Mouse (Mus musculus) thymus, postnatal 4 days (tissue): Measurements from ENCODE around the gene Raly.

ENCODE experiments used
- DNase-seq: peaks from one replicate; pipeline ENCODE4 v3.0.0; 2021

Gene Raly

GRCm38 (mm10) chr2:154790656-154791483 lies at the start of gene Raly, which contains the start of gene a:
Gene Raly (plus strand): TSS chr2:154791096.
Gene a (plus strand): TSS chr2:154791402.
- DNase-seq, result peak; percentile 99

GRCm38 (mm10) chr2:154742911-154743819 lies 47.7 kb upstream of the Raly start:
- DNase-seq, result no peak

DNA sequence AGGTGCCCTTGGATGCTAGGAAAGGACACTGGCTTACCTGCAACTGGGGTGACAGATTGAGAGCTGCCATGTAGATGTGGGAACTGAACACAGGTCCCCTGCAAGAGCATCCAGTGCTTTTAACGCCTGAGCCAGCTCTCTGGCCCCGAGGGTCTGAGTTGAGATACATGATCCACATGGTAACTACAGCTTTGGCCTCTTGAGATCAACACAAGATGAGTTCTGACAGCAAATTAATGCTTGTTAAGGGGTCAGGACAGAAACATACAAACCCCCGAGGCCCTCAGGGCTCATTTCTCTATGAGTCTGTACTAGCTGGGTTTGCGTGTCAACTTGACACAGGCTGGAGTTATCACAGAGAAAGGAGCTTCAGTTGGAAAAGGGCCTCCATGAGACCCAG lies 47.0 kb upstream of the Raly start:
- DNase-seq, result no peak

GRCm38 (mm10) chr2:154748383-154748782 lies 42.5 kb upstream of the Raly start:
- no peak for DNase-seq

DNA sequence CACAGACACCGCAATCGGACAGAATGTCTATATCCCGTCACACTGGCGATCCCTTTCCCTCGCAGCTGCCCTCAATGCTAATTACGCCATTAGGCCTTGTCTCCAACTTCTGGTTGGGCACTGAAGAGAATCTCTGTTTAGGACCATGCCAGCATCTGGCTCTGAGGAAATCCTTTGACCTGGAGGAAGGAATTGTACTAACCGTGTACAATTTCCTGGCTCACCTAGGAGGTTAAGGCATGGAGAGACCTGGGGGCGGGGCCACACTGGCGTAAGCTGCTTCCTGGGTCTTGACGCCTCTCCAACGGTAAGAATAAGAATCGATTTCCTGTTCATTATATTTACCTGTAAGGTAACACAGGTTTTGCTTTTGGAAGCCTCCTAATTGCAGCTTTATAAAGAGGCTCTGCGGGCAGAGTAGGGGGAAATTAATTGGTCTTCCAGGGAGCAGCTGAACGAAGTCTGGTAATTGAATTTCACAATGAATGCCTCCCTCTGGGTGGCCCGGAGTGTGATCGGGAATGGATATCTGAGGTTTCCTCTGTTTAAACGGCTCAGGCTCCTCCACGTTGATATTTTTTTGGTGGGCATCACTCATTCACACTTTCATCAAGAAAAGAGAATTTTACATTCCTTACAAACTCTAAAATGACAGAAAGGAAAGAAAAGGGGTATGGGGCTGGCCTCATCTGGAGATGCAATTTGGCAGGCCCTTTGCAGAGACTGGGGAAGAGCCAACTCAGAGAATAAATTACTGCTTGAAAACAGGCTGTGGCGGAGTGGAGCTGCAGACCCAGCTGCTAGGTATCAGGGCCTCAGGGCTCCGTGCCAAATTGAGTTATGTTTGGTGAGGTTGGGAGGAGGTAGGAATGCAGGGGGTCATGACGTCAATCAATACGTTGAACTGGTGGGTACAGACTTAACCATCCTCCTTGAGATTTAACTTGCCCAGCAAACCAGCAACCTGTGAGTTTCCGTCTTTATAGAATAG lies 41.6 kb upstream of the Raly start:
- no peak for DNase-seq

- DNase-seq, result no peak
Measured at GRCm38 (mm10) chr2:154751924-154752323, 39.0 kb upstream of the Raly start.

DNA sequence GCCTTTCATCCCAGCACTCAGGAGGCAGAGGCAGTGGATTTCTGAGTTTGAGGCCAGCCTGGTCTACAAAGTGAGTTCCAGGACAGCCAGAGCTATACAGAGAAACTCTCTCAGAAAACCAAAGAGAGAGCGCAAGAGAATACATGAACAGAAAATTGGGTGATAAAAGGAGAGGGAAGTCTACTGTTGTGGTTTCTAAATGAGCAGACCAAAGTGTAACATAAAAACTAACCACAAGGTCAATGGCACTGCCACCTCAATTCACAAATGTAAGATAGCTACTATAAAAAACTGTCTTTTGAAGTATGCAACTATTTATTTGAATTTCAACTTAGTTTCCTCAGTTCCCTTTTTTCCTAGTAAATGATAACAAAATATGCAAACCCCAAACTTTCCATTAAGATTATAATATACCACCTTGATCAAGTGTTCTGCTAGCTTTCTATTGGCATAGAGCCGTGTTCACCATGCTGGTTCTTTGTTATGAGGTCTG lies 36.8 kb upstream of the Raly start:
- no peak for DNase-seq

- no peak for DNase-seq
Measured at GRCm38 (mm10) chr2:154755791-154756190, 35.1 kb upstream of the Raly start.

- DNase-seq, result no peak
Measured at GRCm38 (mm10) chr2:154757691-154758090, 33.2 kb upstream of the Raly start.

GRCm38 (mm10) chr2:154758454-154758853 lies 32.4 kb upstream of the Raly start:
- no peak for DNase-seq

DNA sequence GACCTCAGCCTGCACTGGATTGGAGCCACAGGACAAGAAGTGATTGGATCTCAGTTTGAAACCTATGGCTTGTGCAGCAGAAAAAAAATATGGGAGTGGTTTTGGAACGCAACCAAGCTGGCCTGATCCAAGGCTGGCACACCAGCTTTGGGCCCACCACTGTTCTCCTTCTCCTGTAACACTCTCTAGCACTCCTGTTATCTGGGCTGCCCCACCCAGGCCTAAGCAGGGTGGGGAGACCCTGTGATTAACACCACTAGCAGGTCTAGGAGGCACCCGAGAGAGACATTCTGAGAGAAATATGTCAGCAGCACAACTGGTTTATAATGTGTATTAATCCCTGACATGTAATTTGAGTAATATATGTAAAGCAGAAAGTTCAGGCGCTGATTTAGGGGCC lies 27.7 kb upstream of the Raly start:
- no peak for DNase-seq

- DNase-seq, result peak; percentile 17
Measured at GRCm38 (mm10) chr2:154764828-154765497, 25.9 kb upstream of the Raly start.

DNA sequence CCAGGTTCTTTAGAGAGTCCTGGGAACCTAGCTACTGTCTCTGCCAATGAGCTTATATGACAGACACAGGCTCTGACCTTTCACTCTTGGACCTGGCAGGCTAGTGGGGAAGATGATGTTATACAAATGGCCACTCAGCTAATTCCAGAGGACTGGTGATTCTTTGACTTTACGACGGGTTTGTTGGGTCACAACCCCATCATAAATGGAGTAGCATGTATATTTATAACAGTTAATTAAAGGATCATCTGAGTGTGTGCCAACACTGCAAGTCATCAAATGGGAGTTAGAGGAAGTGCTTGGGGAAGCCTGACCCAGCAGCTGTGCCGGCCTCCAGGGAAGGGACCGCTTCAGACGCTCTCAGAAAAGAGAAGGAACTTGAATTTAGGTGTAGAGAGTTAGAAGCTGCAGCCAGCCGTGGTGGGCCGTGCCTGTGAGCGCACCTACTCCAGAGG lies 25.3 kb upstream of the Raly start:
- DNase-seq, result no peak

- DNase-seq, result no peak
Measured at GRCm38 (mm10) chr2:154767051-154767450, 23.8 kb upstream of the Raly start.

- DNase-seq, result no peak
Measured at GRCm38 (mm10) chr2:154769930-154770329, 21.0 kb upstream of the Raly start, which contains the start of gene Gm14214. Gene Gm14214 (minus strand): TSS chr2:154770030.

DNA sequence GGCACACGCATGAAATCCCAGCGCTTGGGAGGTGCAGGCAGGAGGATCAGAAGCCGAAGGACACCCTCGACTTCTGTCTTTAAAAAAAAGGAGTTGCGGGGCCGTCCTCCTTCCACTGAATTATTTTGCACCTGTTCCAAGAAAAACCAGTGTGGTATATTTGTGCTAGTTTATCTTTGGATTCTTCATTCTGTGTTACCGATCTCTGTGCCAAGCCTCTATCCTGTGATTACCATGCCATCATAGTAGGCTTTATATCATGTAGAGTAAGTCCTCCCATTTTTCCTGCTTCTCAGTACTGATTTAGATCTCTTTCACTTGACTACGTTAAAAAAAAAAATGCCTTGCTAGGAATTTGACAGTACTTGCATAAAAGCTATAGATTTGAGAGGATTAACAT lies 19.3 kb upstream of the Raly start:
- DNase-seq, result no peak

- peak; percentile 65 for DNase-seq
Measured at GRCm38 (mm10) chr2:154774032-154774431, 16.9 kb upstream of the Raly start.

DNA sequence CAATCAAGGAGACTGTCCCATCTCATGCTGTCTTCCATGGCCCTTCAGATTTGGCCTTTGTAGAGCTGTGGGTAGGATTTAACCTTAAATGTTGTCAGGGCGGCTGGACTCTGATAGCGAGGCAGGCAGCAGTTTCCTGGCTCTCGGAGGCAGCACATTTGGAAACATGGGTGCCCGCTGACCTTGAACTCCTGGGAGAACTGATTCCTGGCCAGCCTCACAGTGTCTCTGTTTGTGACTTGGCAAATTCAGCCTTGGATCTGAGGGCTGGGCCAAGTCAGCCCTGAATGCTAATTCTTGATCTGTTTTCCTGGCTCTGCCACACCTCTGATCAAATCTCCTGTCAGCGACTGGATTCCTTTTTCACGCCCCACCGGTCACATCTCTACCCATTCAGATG lies 14.4 kb upstream of the Raly start:
- no peak for DNase-seq

GRCm38 (mm10) chr2:154779648-154780047 lies 11.2 kb upstream of the Raly start:
- DNase-seq, result no peak

DNA sequence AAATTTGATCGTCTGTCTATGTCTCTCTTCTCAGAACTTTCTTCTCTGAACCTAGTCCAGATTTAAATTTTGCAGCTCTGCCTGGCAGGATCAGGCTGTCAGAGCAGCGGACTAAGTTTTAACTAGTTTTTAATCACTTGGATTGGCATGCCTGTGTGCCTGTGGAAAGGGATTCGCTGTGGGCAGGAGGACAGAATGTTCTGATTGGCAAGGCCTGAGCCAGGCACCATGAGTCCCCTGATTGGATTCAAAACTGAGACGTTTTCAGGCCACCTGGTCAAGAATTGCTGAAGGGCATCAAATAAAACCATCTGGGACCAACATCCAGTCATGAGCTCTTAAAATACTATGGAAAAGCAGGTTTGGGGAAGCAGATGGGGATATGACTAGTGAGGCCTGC lies 8.5 kb upstream of the Raly start:
- no peak for DNase-seq

- no peak for DNase-seq
Measured at GRCm38 (mm10) chr2:154782856-154783650, 7.8 kb upstream of the Raly start.
